Mouse (Mus musculus): ENCODE measurements around the gene Ncmap. TPM values are rescaled to one million over a fixed set of nuclear protein-coding genes. Genes with fewer than 3 reads are reported as not detected.

The Ncmap gene
- total and polyA plus RNA-seq, 3 experiments = not detected

DNA sequence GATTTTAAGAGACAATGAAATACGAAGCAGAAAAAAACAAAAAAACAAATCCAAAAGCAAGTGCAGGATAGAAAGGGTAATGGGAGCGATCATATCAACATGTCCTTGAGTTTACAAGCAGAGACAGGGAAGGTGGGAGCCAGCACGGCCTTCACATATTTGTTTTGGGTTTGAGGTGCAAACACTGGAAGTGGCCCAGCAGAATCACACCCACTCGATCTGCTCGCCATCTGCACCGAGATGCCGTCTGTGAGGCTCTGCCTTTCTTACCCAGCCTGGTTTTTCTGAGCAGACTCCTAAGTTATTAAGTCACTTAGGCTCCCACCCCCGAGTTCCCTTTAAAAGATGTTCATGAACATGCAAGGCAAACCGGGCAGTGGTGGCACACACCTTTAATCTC, 27.6 kb upstream of the Ncmap start:
- ATAC-seq (ENCODE audit: extremely low read depth, insufficient number of reproducible peaks, low FRiP score, poor library complexity, severe bottlenecking) (no peak), DNase-seq (ENCODE audit: low spot score) (no peak)
- Histone ChIP-seq H3K9me3 (replicated peaks) (no peaks in the 10 kb centered on the region), H3K4me1 (ENCODE audit: insufficient read depth, low read depth, low read length) (peaks cover 12% of the 10 kb centered on the region), H3K27me3 (ENCODE audit: insufficient read depth, low read length) (no peaks in the 10 kb centered on the region), H3K36me3 (replicated peaks) (peaks cover 29% of the 10 kb centered on the region), H3K4me3 (ENCODE audit: low read depth, low read length) (no peak overlapping the region)
- TF ChIP-seq CTCF (IDR thresholded peaks at IDR 0.05; ENCODE audit: low read depth, low read length) = no peak
- no peak for TF ChIP-seq POLR2AphosphoS5 (IDR thresholded peaks at IDR 0.05; ENCODE audit: insufficient replicate concordance, low read depth, low read length)
- no peak for TF ChIP-seq GATA2 (IDR thresholded peaks at IDR 0.05; ENCODE audit: borderline replicate concordance, low read depth, low read length)
- no peak for TF ChIP-seq GATA1 (IDR thresholded peaks at IDR 0.05; ENCODE audit: borderline replicate concordance, low read length)
- no peak for TF ChIP-seq TAL1 (conservative IDR thresholded peaks at IDR 0.05; ENCODE audit: low read depth, low read length)

DNA sequence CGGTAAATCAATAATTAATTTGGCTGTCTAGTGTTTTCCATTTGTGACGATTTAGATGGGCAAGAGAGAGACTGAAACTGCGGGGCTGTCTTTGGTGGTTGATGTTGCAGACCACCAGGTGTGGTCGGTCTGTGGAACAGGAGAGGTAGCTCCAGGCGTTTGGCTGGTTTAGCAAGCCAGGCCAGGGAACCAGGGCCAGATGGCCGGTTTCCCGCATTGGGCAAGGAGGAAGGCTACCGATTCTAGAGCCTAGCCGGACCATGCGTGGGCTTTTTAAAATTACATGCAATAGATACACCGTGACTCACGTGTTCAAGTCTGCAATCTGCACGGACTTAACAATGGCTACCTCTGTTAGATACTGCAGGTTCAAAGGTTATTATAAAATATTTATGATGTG, 22.9 kb upstream of the Ncmap start:
- no peaks in the 10 kb centered on the region for H3K27me3 ChIP-seq (ENCODE audit: insufficient read depth, low read length)
- no peak for DNase-seq (ENCODE audit: low spot score)
- no peak overlapping the region for H3K4me3 ChIP-seq (ENCODE audit: low read depth, low read length)
- peaks cover 66% of the 10 kb centered on the region for H3K36me3 ChIP-seq (replicated peaks)
- no peak for ATAC-seq (ENCODE audit: extremely low read depth, insufficient number of reproducible peaks, low FRiP score, poor library complexity, severe bottlenecking)
- no peak for TF ChIP-seq GATA2 (IDR thresholded peaks at IDR 0.05; ENCODE audit: borderline replicate concordance, low read depth, low read length)
- TF ChIP-seq GATA1 (IDR thresholded peaks at IDR 0.05; ENCODE audit: borderline replicate concordance, low read length) = no peak
- no peaks in the 10 kb centered on the region for H3K4me1 ChIP-seq (ENCODE audit: insufficient read depth, low read depth, low read length)
- no peaks in the 10 kb centered on the region for H3K9me3 ChIP-seq (replicated peaks)

DNA sequence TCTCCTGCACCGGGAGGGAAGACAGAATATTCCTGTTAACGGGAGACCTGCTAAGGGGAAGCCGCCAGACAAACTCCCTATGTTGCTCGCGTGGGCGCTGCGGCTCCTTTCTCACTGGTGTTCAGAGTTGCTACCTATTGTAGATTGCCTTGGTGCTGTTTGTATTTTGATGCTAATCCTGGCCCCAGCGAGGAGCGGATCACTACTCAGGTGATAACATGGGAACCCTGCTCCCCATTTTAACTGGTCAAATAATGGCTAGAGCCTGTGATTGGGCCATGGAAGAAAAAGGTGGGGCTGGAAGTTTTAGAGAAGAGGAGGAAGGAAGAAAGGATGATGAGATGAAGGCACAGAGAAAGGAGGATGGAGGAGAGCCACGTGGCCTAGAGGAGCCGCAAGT, 22.4 kb upstream of the Ncmap start:
- TF ChIP-seq GATA2 (IDR thresholded peaks at IDR 0.05; ENCODE audit: borderline replicate concordance, low read depth, low read length) (no peak), CTCF (IDR thresholded peaks at IDR 0.05; ENCODE audit: low read depth, low read length) (no peak), TAL1 (conservative IDR thresholded peaks at IDR 0.05; ENCODE audit: low read depth, low read length) (no peak), GATA1 (IDR thresholded peaks at IDR 0.05; ENCODE audit: borderline replicate concordance, low read length) (no peak), POLR2AphosphoS5 (IDR thresholded peaks at IDR 0.05; ENCODE audit: insufficient replicate concordance, low read depth, low read length) (no peak)
- Histone ChIP-seq H3K36me3 (replicated peaks) (peaks cover 69% of the 10 kb centered on the region), H3K4me3 (ENCODE audit: low read depth, low read length) (no peak overlapping the region), H3K4me1 (ENCODE audit: insufficient read depth, low read depth, low read length) (no peaks in the 10 kb centered on the region), H3K27me3 (ENCODE audit: insufficient read depth, low read length) (no peaks in the 10 kb centered on the region), H3K9me3 (replicated peaks) (no peaks in the 10 kb centered on the region)
- DNase-seq (ENCODE audit: low spot score) (no peak), ATAC-seq (ENCODE audit: extremely low read depth, insufficient number of reproducible peaks, low FRiP score, poor library complexity, severe bottlenecking) (no peak)

DNA sequence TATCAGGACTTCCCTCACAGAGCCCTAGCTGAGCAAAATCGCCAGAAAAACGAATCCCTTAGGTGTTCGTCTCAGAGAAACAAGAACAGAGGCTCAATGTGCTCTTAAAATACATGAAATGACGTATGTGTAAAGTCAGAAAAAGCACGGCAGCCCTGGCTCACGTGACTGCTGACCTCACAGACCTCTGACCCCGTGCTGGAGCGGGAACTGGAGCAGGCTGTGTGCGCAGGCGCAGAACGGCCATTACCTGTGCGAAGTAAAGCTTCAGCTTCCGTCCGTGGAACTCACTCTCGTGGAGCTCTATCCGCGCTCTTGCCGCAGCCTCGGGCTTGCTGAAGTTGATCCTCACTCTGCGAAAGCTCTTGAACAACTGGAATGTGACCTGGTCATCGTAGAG, 22.0 kb upstream of the Ncmap start:
- no peak for DNase-seq (ENCODE audit: low spot score)
- H3K4me1 ChIP-seq (ENCODE audit: insufficient read depth, low read depth, low read length) = no peaks in the 10 kb centered on the region
- no peak for ATAC-seq (ENCODE audit: extremely low read depth, insufficient number of reproducible peaks, low FRiP score, poor library complexity, severe bottlenecking)
- H3K27me3 ChIP-seq (ENCODE audit: insufficient read depth, low read length) = no peaks in the 10 kb centered on the region
- peaks cover 67% of the 10 kb centered on the region for H3K36me3 ChIP-seq (replicated peaks)
- no peaks in the 10 kb centered on the region for H3K9me3 ChIP-seq (replicated peaks)
- no peak for TF ChIP-seq POLR2AphosphoS5 (IDR thresholded peaks at IDR 0.05; ENCODE audit: insufficient replicate concordance, low read depth, low read length)
- TF ChIP-seq CTCF (IDR thresholded peaks at IDR 0.05; ENCODE audit: low read depth, low read length) = no peak
- no peak for TF ChIP-seq TAL1 (conservative IDR thresholded peaks at IDR 0.05; ENCODE audit: low read depth, low read length)
- TF ChIP-seq GATA1 (IDR thresholded peaks at IDR 0.05; ENCODE audit: borderline replicate concordance, low read length) = no peak
- TF ChIP-seq GATA2 (IDR thresholded peaks at IDR 0.05; ENCODE audit: borderline replicate concordance, low read depth, low read length) = no peak
- H3K4me3 ChIP-seq (ENCODE audit: low read depth, low read length) = no peak overlapping the region

DNA sequence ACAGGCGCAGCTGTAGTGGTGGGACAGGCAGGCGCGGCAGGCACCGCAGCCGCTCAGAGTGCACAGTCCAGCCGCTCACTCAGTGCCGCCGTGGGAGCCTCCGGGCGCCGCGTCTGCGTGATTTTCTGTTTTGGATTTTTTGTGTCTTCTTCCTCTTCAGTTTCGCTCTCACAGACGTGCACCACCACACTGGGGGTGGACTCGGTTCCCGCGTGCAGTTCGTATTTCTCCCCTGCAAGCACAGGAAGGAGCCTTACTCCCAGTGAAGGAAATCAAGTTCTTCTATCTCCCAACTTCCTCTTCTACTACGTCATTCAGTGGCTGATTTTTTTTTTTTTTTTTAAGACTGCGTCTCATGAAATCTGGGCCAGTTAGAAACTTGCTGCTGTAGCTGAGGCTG, 18.3 kb upstream of the Ncmap start:
- no peaks in the 10 kb centered on the region for H3K9me3 ChIP-seq (replicated peaks)
- DNase-seq (ENCODE audit: low spot score) (no peak), ATAC-seq (ENCODE audit: extremely low read depth, insufficient number of reproducible peaks, low FRiP score, poor library complexity, severe bottlenecking) (no peak)
- no peaks in the 10 kb centered on the region for H3K4me1 ChIP-seq (ENCODE audit: insufficient read depth, low read depth, low read length)
- H3K27me3 ChIP-seq (ENCODE audit: insufficient read depth, low read length) = no peaks in the 10 kb centered on the region
- H3K4me3 ChIP-seq (ENCODE audit: low read depth, low read length) = no peak overlapping the region
- TF ChIP-seq POLR2AphosphoS5 (IDR thresholded peaks at IDR 0.05; ENCODE audit: insufficient replicate concordance, low read depth, low read length) (no peak), CTCF (IDR thresholded peaks at IDR 0.05; ENCODE audit: low read depth, low read length) (no peak), TAL1 (conservative IDR thresholded peaks at IDR 0.05; ENCODE audit: low read depth, low read length) (no peak), GATA2 (IDR thresholded peaks at IDR 0.05; ENCODE audit: borderline replicate concordance, low read depth, low read length) (no peak), GATA1 (IDR thresholded peaks at IDR 0.05; ENCODE audit: borderline replicate concordance, low read length) (no peak)
- peaks cover 65% of the 10 kb centered on the region for H3K36me3 ChIP-seq (replicated peaks)

DNA sequence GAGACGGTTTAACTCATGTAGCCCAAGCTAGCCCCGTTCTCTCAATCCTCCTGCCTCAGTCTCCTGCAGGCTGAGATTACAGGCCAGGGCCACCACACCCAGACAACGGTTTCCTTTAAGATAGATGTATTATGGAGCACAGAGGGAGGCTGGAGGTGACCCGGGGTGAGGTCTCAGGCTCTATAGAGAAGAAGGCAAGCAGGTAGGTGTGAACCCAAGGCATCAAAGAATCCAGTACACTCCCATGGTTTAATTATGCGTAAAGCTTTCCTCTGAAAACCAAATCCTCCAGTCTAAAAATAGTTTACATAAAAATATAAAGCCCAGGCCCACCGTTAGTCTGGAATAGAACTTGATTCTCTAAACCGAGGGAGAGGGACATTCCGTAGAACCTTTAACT, 15.5 kb upstream of the Ncmap start:
- no peaks in the 10 kb centered on the region for H3K4me1 ChIP-seq (ENCODE audit: insufficient read depth, low read depth, low read length)
- no peak for ATAC-seq (ENCODE audit: extremely low read depth, insufficient number of reproducible peaks, low FRiP score, poor library complexity, severe bottlenecking)
- H3K27me3 ChIP-seq (ENCODE audit: insufficient read depth, low read length) = no peaks in the 10 kb centered on the region
- no peak for DNase-seq (ENCODE audit: low spot score)
- TF ChIP-seq TAL1 (conservative IDR thresholded peaks at IDR 0.05; ENCODE audit: low read depth, low read length) (no peak), GATA2 (IDR thresholded peaks at IDR 0.05; ENCODE audit: borderline replicate concordance, low read depth, low read length) (no peak), POLR2AphosphoS5 (IDR thresholded peaks at IDR 0.05; ENCODE audit: insufficient replicate concordance, low read depth, low read length) (no peak), GATA1 (IDR thresholded peaks at IDR 0.05; ENCODE audit: borderline replicate concordance, low read length) (no peak), CTCF (IDR thresholded peaks at IDR 0.05; ENCODE audit: low read depth, low read length) (no peak)
- H3K36me3 ChIP-seq (replicated peaks) = peaks cover 41% of the 10 kb centered on the region
- H3K4me3 ChIP-seq (ENCODE audit: low read depth, low read length) = no peak overlapping the region
- no peaks in the 10 kb centered on the region for H3K9me3 ChIP-seq (replicated peaks)

DNA sequence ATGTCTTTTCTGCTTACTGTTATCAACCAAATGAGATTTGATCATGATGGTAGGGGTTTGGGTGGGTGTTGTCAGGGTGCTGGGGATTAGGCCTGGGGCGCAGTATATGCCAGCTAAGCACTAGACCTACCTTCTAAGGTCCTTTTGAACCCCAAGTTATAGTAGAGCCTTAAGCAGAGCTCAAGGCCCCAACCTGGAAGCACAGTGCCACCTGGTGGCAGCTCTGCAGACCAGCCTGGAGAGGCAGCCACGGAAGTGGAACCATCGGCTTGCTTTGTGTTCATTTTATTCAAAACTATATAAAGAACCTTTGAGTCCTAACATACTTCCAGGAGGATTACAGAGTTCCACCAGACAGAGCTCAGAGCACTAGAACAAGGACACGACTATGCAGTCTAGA, 13.6 kb upstream of the Ncmap start:
- ATAC-seq (ENCODE audit: extremely low read depth, insufficient number of reproducible peaks, low FRiP score, poor library complexity, severe bottlenecking) (no peak), DNase-seq (ENCODE audit: low spot score) (peak; percentile 43)
- Histone ChIP-seq H3K36me3 (replicated peaks) (peaks cover 27% of the 10 kb centered on the region), H3K9me3 (replicated peaks) (no peaks in the 10 kb centered on the region), H3K4me3 (ENCODE audit: low read depth, low read length) (no peak overlapping the region), H3K27me3 (ENCODE audit: insufficient read depth, low read length) (no peaks in the 10 kb centered on the region), H3K4me1 (ENCODE audit: insufficient read depth, low read depth, low read length) (no peaks in the 10 kb centered on the region)
- peak; percentile 83 for TF ChIP-seq CTCF (IDR thresholded peaks at IDR 0.05; ENCODE audit: low read depth, low read length)
- no peak for TF ChIP-seq GATA1 (IDR thresholded peaks at IDR 0.05; ENCODE audit: borderline replicate concordance, low read length)
